Comparison of ENCODE assay signal across 11 mouse cellular contexts in the genomic region with DNA sequence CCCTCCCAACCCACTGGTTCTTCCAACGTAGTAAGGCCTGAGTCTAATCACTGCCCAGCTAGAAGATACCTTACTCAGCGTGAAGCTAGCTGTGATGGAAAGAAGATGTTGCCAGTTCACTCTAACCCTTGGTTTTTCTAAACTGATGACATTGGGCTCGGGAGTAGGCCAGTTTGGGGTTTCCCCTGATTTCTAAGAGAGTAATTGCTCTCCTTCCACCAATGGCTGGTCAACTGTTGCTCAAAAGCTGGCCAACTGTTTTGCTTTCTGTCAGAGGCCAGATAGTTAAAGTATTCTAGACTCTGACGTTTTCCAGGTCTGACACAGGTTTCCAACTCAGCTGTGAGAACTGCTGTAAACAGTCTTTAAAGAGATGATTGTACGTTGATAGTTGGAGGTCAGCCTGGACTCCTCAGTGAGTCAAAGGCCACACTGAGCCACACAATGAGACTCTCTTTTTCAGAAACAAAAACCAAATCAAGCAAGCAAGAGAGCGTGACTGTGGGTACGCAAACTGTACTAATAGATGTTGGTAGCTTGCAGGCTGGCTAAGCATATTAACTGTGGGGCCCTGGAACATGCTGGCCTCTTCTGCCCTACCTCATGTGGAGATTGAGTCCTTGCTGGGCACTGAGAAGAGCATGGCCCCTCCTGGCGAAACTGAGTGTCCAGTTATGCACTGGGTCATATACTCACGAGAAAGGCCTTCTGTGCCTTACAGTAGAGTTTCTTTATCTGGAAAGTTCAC. TPM values are rescaled to one million over a fixed set of nuclear protein-coding genes. Genes with fewer than 3 reads are reported as not detected.
DNase-seq lines count a peak whose midpoint lies in the region; ATAC-seq and TF ChIP-seq lines count a peak whose summit lies in the region.
"Had no signal": no experiment of that assay in that cellular context is flagged by ENCODE, and none has a peak within 500 bp of the region (broad histone marks: within the 10 kb centered on the region; RNA-seq: fewer than 3 reads in every experiment).

No protein-coding gene starts in this region.

- no peak for TF ChIP-seq CTCF in left cerebral cortex, adult 2 months (IDR thresholded peaks at IDR 0.05)

- H3K27ac ChIP-seq in left cerebral cortex, adult 2 months: no peak overlapping the region; the same call in 1 of the 2 replicates
- peak overlapping the region; percentile 37; the same call in 1 of the 2 replicates for H3K27ac ChIP-seq in kidney, embryonic 15.5 days

- H3K27me3 ChIP-seq in kidney, embryonic 15.5 days: peaks cover 12% of the 10 kb centered on the region

- H3K4me1 ChIP-seq in kidney, embryonic 15.5 days: peaks cover 64% of the 10 kb centered on the region

- intact Hi-C loops in left cerebral cortex, adult 2 months (cut with DNase I): no loop called here

- DNase-seq in adrenal gland, adult 2 months: peak; percentile 46
- DNase-seq in adrenal gland, postnatal 4 days (ENCODE audit: low spot score in 2 of 2): no peak
- no peak for DNase-seq in left cerebral cortex, adult 2 months (ENCODE audit: extremely low spot score in 1 of 2, low spot score in 2 of 2)
- DNase-seq in left cerebral cortex, adult 9 months (ENCODE audit: low spot score in 2 of 2): no peak
- peak; percentile 80 for DNase-seq in Muller cell, postnatal 12 days (ENCODE audit: inconsistent ontology term)
- no peak for DNase-seq in urinary bladder, adult 18-20 months (ENCODE audit: low spot score in 2 of 2)
- DNase-seq: forebrain, postnatal 0 days; midbrain, embryonic 14.5 days had no signal

- 63% methylated on average over 9 of the region's 9 CpGs for WGBS in kidney, embryonic 15.5 days

- ATAC-seq in kidney, embryonic 15.5 days (replicated peaks; ENCODE audit: low FRiP score): no peak
- ATAC-seq in CD4-positive, CD25-positive, alpha-beta regulatory T cell, adult 4 months: no peak
- ATAC-seq: forebrain, postnatal 0 days; hindbrain, embryonic 16.5 days had no signal

- peak overlapping the region; percentile 13 for H3K4me3 ChIP-seq in left cerebral cortex, adult 2 months
- H3K4me3 ChIP-seq in kidney, embryonic 15.5 days (replicated peaks): no peak overlapping the region

- H3K4me2 ChIP-seq in kidney, embryonic 15.5 days: peak overlapping the region; percentile 37

- H3K36me3 ChIP-seq in kidney, embryonic 15.5 days: no peaks in the 10 kb centered on the region

- H3K9ac ChIP-seq in kidney, embryonic 15.5 days: no peak overlapping the region
- H3K9ac ChIP-seq: forebrain, postnatal 0 days had no signal

- no peaks in the 10 kb centered on the region for H3K9me3 ChIP-seq in kidney, embryonic 15.5 days (replicated peaks)

RNA-seq across cellular contexts. Expression of a gene that starts 2.9 kb away (rescaled TPM):
- total RNA-seq in adrenal gland, adult 2 months (2021): 10 to 100 TPM; 19.9 to 36.9 TPM
- polyA plus RNA-seq in adrenal gland, adult 2 months (2012; rRNA removed): 2.8 and 3.3 TPM in 2 replicates
- 10 to 100 TPM; 24.0 to 29.3 TPM for total RNA-seq in adrenal gland, postnatal 4 days (2021)
- 10 to 100 TPM; 48.4 to 52.7 TPM for total RNA-seq in left cerebral cortex, adult 2 months (2021)
- polyA plus RNA-seq in kidney, embryonic 15.5 days (2015; fragmentation: Nextera tagmentation; extraction: Ambion mirVana): 2.7 and 3.0 TPM in 2 replicates
- 10 to 100 TPM; 13.6 to 14.5 TPM for polyA plus RNA-seq in CD4-positive, CD25-positive, alpha-beta regulatory T cell, adult 4 months (2017; shearing (Covaris generic))

RNA-seq across cellular contexts. Expression of a gene that starts 29.6 kb away (rescaled TPM):
- total RNA-seq in adrenal gland, adult 2 months (2021): 10 to 100 TPM; 44.8 to 47.5 TPM
- 114 and 169 TPM in 2 replicates for polyA plus RNA-seq in adrenal gland, adult 2 months (2012; rRNA removed)
- total RNA-seq in adrenal gland, postnatal 4 days (2021): 10 to 100 TPM; 40.6 to 41.3 TPM
- 10 to 100 TPM; 21.9 to 25.6 TPM for total RNA-seq in left cerebral cortex, adult 2 months (2021)
- 36.0 and 38.2 TPM in 2 replicates for polyA plus RNA-seq in kidney, embryonic 15.5 days (2015; fragmentation: Nextera tagmentation; extraction: Ambion mirVana)
- 1 to 10 TPM; 3.0 to 5.1 TPM for polyA plus RNA-seq in CD4-positive, CD25-positive, alpha-beta regulatory T cell, adult 4 months (2017; shearing (Covaris generic))

Comparison
In these comparisons a context has a peak if more than half of its experiments do, and no peak if none do; other contexts are left out.
1. DNase-seq: peak in adrenal gland, adult 2 months (single experiment) and Muller cell, postnatal 12 days (single experiment); none in adrenal gland, postnatal 4 days (0 of 2), left cerebral cortex, adult 2 months (0 of 2), left cerebral cortex, adult 9 months (0 of 2) and urinary bladder, adult 18-20 months (0 of 2).